Mouse (Mus musculus) liver, embryonic 14.5 days (tissue): ENCODE measurements around the gene Ttll13. TPM values are rescaled to one million over a fixed set of nuclear protein-coding genes. Genes with fewer than 3 reads are reported as not detected.

Source experiments
- ATAC-seq: fragments of 200-750 bp; cut with Nextera tagmentation; 2 replicates; pipeline ENCODE4 v1.8.0; 2017; ENCODE audit warnings: moderate number of reproducible peaks, mild to moderate bottlenecking, moderate library complexity; ENCODE audit not compliant: insufficient read depth
- DNase-seq, 3 experiments: peaks; one replicate each; pipeline ENCODE4 v3.0.0-alpha.2; 2012 to 2013; ENCODE audit warnings: low read depth in 3 of 3, low spot score in 3 of 3
- H3K27ac ChIP-seq: fragments of 300-500 bp; sonication (generic); 2 replicates; pipeline ENCODE4 v1.5.1; 2014; ENCODE audit warnings: moderate library complexity, mild to moderate bottlenecking, control low read depth, inconsistent platforms
- H3K27me3 ChIP-seq: fragments of 300-500 bp; sonication (generic); 2 replicates; pipeline ENCODE4 v1.6.1; 2014; ENCODE audit warnings: mild to moderate bottlenecking, low read length, moderate library complexity; ENCODE audit not compliant: control insufficient read depth, insufficient read depth
- H3K36me3 ChIP-seq: fragments of 300-500 bp; sonication (generic); replicated peaks from 2 replicates; pipeline ENCODE4 v1.6.1; 2014; ENCODE audit warnings: low read depth; ENCODE audit not compliant: control insufficient read depth, insufficient read depth
- H3K4me1 ChIP-seq, 2 experiments: fragments of 200-500 bp in 1 of 2; fragments of 300-500 bp in 1 of 2; sonication (generic) in 1 of 2; replicated peaks; 2 replicates each; pipeline ENCODE4 v1.6.1; 2012 to 2014; ENCODE audit warnings: antibody characterized with exemption in 1 of 2, inconsistent platforms in 1 of 2, low read length in 1 of 2; ENCODE audit not compliant: control insufficient read depth in 2 of 2, insufficient read depth in 2 of 2
- H3K4me2 ChIP-seq: fragments of 300-500 bp; sonication (generic); 2 replicates; pipeline ENCODE4 v1.6.1; 2014; ENCODE audit warnings: low read depth, mild to moderate bottlenecking, control low read depth, moderate library complexity
- H3K4me3 ChIP-seq, 2 experiments: fragments of 200-500 bp in 1 of 2; fragments of 300-500 bp in 1 of 2; sonication (generic) in 1 of 2; 2 replicates each; pipeline ENCODE4 v1.5.1; 2012 to 2014; ENCODE audit warnings: low read depth in 2 of 2, low read length in 2 of 2, mild to moderate bottlenecking in 2 of 2, control low read depth in 1 of 2, inconsistent platforms in 1 of 2, moderate library complexity in 1 of 2; ENCODE audit not compliant: insufficient read depth in 1 of 2
- H3K9ac ChIP-seq: fragments of 300-500 bp; sonication (generic); replicated peaks from 2 replicates; pipeline ENCODE4 v1.6.1; 2014; ENCODE audit warnings: mild to moderate bottlenecking, control low read depth, moderate library complexity
- H3K9me3 ChIP-seq: fragments of 300-500 bp; sonication (generic); 2 replicates; pipeline ENCODE4 v1.6.1; 2016; ENCODE audit warnings: low read length, mixed read lengths; ENCODE audit not compliant: control insufficient read depth
- CTCF ChIP-seq: IDR thresholded peaks from 2 replicates; pipeline ENCODE4 v1.5.1; 2016; ENCODE audit warnings: antibody characterized with exemption, low read depth, control low read depth
- EP300 ChIP-seq: IDR thresholded peaks from 2 replicates; pipeline ENCODE4 v1.6.1; 2016; ENCODE audit warnings: antibody characterized with exemption, low read depth
- WGBS: fragments of 180-500 bp; shearing (Covaris S2); extraction: QIAGEN DNeasy Blood & Tissue Kit; methylation state at CpG from one replicate; pipeline ENCODE4 v1.1.7; 2014; ENCODE audit not compliant: insufficient replicate concordance; 5-methylcytosine and 5-hydroxymethylcytosine counted together
- polyA plus RNA-seq, 2 experiments: library from polyadenylated mRNA; depleted of rRNA in 1 of 2; stranded (reverse) in 1 of 2; unstranded in 1 of 2; fragments of >200 nt; fragmentation: Nextera tagmentation in 1 of 2; extraction: Ambion mirVana in 1 of 2; gene quantifications; 2 replicates each; pipeline versions ENCODE4 v1.2.1 to v1.2.3; 2012 to 2014

Gene Ttll13
- polyA plus RNA-seq, 2 experiments: 0.20 to 0.23 TPM

GRCm38 (mm10) chr7:80233799-80234198 lies 12.4 kb upstream of the Ttll13 start:
- Histone ChIP-seq H3K4me1 (peaks cover 10 to 22% of the 10 kb centered on the region in 2 experiments), H3K27me3 (no peaks in the 10 kb centered on the region), H3K36me3 (peaks cover 6% of the 10 kb centered on the region), H3K27ac (peak overlapping the region; percentile 25), H3K4me2 (peak overlapping the region; percentile 98), H3K9ac (peak overlapping the region; percentile 72), H3K9me3 (no peaks in the 10 kb centered on the region), H3K4me3 (peak overlapping the region; percentile 47 to 91)
- ATAC-seq: no peak
- 35% methylated on average over 9 of the region's 9 CpGs for WGBS
- no peak for DNase-seq
- TF ChIP-seq CTCF: no peak
- TF ChIP-seq EP300: no peak

DNA sequence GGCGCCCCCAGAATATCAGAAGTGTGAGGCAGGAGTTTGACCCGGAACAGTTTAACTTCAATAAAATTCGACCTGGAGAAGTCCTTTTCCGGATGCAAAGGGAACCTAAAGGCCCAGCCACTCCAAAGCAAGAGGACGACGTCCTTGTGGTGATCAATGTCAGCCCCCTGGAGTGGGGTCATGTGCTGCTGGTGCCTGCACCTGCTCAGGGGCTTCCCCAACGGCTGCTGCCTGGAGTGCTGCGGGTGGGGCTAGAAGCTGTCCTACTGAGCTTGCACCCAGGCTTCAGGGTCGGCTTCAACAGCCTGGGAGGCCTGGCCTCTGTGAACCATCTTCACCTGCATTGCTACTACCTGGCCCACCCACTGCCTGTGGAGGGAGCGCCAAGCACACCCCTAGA lies 7.6 kb upstream of the Ttll13 start:
- H3K27me3 ChIP-seq: no peaks in the 10 kb centered on the region
- TF ChIP-seq CTCF (no peak), EP300 (no peak)
- no peak overlapping the region for H3K4me2 ChIP-seq
- no peak overlapping the region for H3K27ac ChIP-seq
- peaks cover 3 to 8% of the 10 kb centered on the region in 2 experiments for H3K4me1 ChIP-seq
- H3K9ac ChIP-seq: no peak overlapping the region
- H3K9me3 ChIP-seq: no peaks in the 10 kb centered on the region
- no peak overlapping the region for H3K4me3 ChIP-seq
- WGBS: 76% methylated on average over 10 of the region's 10 CpGs
- ATAC-seq (no peak), DNase-seq (no peak)
- peaks cover 12% of the 10 kb centered on the region for H3K36me3 ChIP-seq

GRCm38 (mm10) chr7:80241661-80242060 lies 4.5 kb upstream of the Ttll13 start:
- H3K36me3 ChIP-seq: peaks cover 12% of the 10 kb centered on the region
- no peaks in the 10 kb centered on the region for H3K9me3 ChIP-seq
- no peak overlapping the region for H3K4me3 ChIP-seq
- no peak overlapping the region for H3K9ac ChIP-seq
- no peak overlapping the region for H3K4me2 ChIP-seq
- TF ChIP-seq CTCF (no peak), EP300 (no peak)
- H3K27ac ChIP-seq: no peak overlapping the region
- no peaks in the 10 kb centered on the region for H3K27me3 ChIP-seq
- DNase-seq (no peak), ATAC-seq (no peak)
- WGBS: 76% methylated on average over 4 of the region's 4 CpGs
- H3K4me1 ChIP-seq: peaks cover 3 to 4% of the 10 kb centered on the region in 2 experiments

GRCm38 (mm10) chr7:80244851-80245250 lies 1.3 kb upstream of the Ttll13 start:
- peaks cover 7 to 8% of the 10 kb centered on the region in 2 experiments for H3K4me1 ChIP-seq
- no peaks in the 10 kb centered on the region for H3K27me3 ChIP-seq
- 91% methylated on average over 4 of the region's 4 CpGs for WGBS
- no peak overlapping the region for H3K4me2 ChIP-seq
- no peak overlapping the region for H3K4me3 ChIP-seq
- no peak overlapping the region for H3K9ac ChIP-seq
- H3K27ac ChIP-seq: no peak overlapping the region
- H3K36me3 ChIP-seq: no peaks in the 10 kb centered on the region
- TF ChIP-seq CTCF (no peak), EP300 (no peak)
- ATAC-seq (no peak), DNase-seq (no peak)
- no peaks in the 10 kb centered on the region for H3K9me3 ChIP-seq

DNA sequence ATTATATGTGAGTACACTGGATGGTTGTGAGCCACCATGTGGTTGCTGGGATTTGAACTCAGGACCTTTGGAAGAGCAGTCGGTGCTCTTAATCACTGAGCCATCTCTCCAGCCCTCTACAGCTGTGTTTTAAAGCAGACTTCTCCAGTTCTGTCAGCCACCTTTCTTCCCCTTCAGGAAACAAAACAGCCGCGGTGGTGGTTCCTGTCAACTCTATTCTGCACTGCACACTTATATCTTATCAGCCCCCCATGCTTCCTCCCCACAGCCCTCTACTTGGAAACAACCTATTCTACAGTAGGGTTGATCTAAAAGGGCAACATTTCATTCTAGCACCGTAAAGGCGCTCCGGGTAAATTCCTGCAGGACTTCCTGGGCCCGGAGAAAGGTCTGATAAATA lies 683 bp downstream of the Ttll13 start:
- H3K9ac ChIP-seq: peak overlapping the region; percentile 65
- peaks cover 7 to 8% of the 10 kb centered on the region in 2 experiments for H3K4me1 ChIP-seq
- no peaks in the 10 kb centered on the region for H3K36me3 ChIP-seq
- DNase-seq (no peak), ATAC-seq (no peak)
- H3K4me2 ChIP-seq: peak overlapping the region; percentile 78
- TF ChIP-seq EP300 (no peak), CTCF (no peak)
- H3K27ac ChIP-seq: no peak overlapping the region
- H3K4me3 ChIP-seq: peak overlapping the region in 1 of 2 experiments; percentile 70; a peak in 2 of 4 replicates
- no peaks in the 10 kb centered on the region for H3K27me3 ChIP-seq
- H3K9me3 ChIP-seq: no peaks in the 10 kb centered on the region
- WGBS: 9% methylated on average over 7 of the region's 7 CpGs
